Mouse (Mus musculus): ENCODE data around the gene Stac3. TPM values are rescaled to one million over a fixed set of nuclear protein-coding genes. Genes with fewer than 3 reads are reported as not detected.

The Stac3 gene
- polyA plus RNA-seq, 1 experiment from 2014 or later: 0.39 TPM

- peaks cover 27% of the 10 kb centered on the region for H3K36me3 ChIP-seq (ENCODE audit: control insufficient read depth, insufficient read depth, low read length)
- 91% methylated on average over 24 of the region's 26 CpGs for WGBS
- H3K4me2 ChIP-seq (replicated peaks; ENCODE audit: low read depth, low read length): no peak overlapping the region
- ATAC-seq (ENCODE audit: low FRiP score, low TSS enrichment): no peak
- no peaks in the 10 kb centered on the region for H3K9me3 ChIP-seq (ENCODE audit: control insufficient read depth, low read length)
- peaks cover 30% of the 10 kb centered on the region for H3K27me3 ChIP-seq (ENCODE audit: control insufficient read depth, insufficient read depth, low read length)
- H3K4me1 ChIP-seq (ENCODE audit: control insufficient read depth, insufficient read depth, low read length): peaks cover 33% of the 10 kb centered on the region
- H3K4me3 ChIP-seq (ENCODE audit: low read length): no peak overlapping the region
- H3K27ac ChIP-seq (ENCODE audit: low read depth, low read length): no peak overlapping the region
- no peak overlapping the region for H3K9ac ChIP-seq (ENCODE audit: low read depth, low read length)
Observed at GRCm38 (mm10) chr10:127519041-127519701, 17.7 kb downstream of the Stac3 start.

- no peak overlapping the region for H3K4me3 ChIP-seq (ENCODE audit: low read length)
- H3K9ac ChIP-seq (ENCODE audit: low read depth, low read length): no peak overlapping the region
- H3K4me2 ChIP-seq (replicated peaks; ENCODE audit: low read depth, low read length): peak overlapping the region; percentile 87; the same call in 1 of the 2 replicates
- H3K4me1 ChIP-seq (ENCODE audit: control insufficient read depth, insufficient read depth, low read length): peaks cover 33% of the 10 kb centered on the region
- H3K36me3 ChIP-seq (ENCODE audit: control insufficient read depth, insufficient read depth, low read length): peaks cover 27% of the 10 kb centered on the region
- H3K27me3 ChIP-seq (ENCODE audit: control insufficient read depth, insufficient read depth, low read length): peaks cover 30% of the 10 kb centered on the region
- no peak overlapping the region for H3K27ac ChIP-seq (ENCODE audit: low read depth, low read length)
- ATAC-seq (ENCODE audit: low FRiP score, low TSS enrichment): no peak
- 91% methylated on average over 37 of the region's 37 CpGs for WGBS
- no peaks in the 10 kb centered on the region for H3K9me3 ChIP-seq (ENCODE audit: control insufficient read depth, low read length)
Observed at GRCm38 (mm10) chr10:127519903-127520713, 18.6 kb downstream of the Stac3 start.

- Histone ChIP-seq H3K27ac (ENCODE audit: low read depth, low read length) (no peak overlapping the region), H3K36me3 (ENCODE audit: control insufficient read depth, insufficient read depth, low read length) (peaks cover 27% of the 10 kb centered on the region), H3K4me3 (ENCODE audit: low read length) (peak overlapping the region; percentile 55; the same call in 1 of the 2 replicates), H3K27me3 (ENCODE audit: control insufficient read depth, insufficient read depth, low read length) (peaks cover 30% of the 10 kb centered on the region), H3K4me1 (ENCODE audit: control insufficient read depth, insufficient read depth, low read length) (peaks cover 32% of the 10 kb centered on the region), H3K4me2 (replicated peaks; ENCODE audit: low read depth, low read length) (peak overlapping the region; percentile 87), H3K9ac (ENCODE audit: low read depth, low read length) (peak overlapping the region; percentile 62; the same call in 1 of the 2 replicates), H3K9me3 (ENCODE audit: control insufficient read depth, low read length) (no peaks in the 10 kb centered on the region)
- ATAC-seq (ENCODE audit: low FRiP score, low TSS enrichment): 0 out of 2 replicates have a peak, but pooled peaks have one; percentile 10
- 44% methylated on average over 20 of the region's 20 CpGs for WGBS
Observed at GRCm38 (mm10) chr10:127520714-127521357, 19.4 kb downstream of the Stac3 start.

GRCm38 (mm10) chr10:127521611-127522080, 20.2 kb downstream of the Stac3 start:
- Histone ChIP-seq H3K36me3 (ENCODE audit: control insufficient read depth, insufficient read depth, low read length) (peaks cover 27% of the 10 kb centered on the region), H3K9ac (ENCODE audit: low read depth, low read length) (peak overlapping the region; percentile 62), H3K9me3 (ENCODE audit: control insufficient read depth, low read length) (no peaks in the 10 kb centered on the region), H3K4me3 (ENCODE audit: low read length) (peak overlapping the region; percentile 55), H3K4me2 (replicated peaks; ENCODE audit: low read depth, low read length) (peak overlapping the region; percentile 87), H3K27ac (ENCODE audit: low read depth, low read length) (peak overlapping the region; percentile 13; the same call in 1 of the 2 replicates), H3K27me3 (ENCODE audit: control insufficient read depth, insufficient read depth, low read length) (peaks cover 35% of the 10 kb centered on the region), H3K4me1 (ENCODE audit: control insufficient read depth, insufficient read depth, low read length) (peaks cover 30% of the 10 kb centered on the region)
- ATAC-seq (ENCODE audit: low FRiP score, low TSS enrichment): 0 out of 2 replicates have a peak, but pooled peaks have one; percentile 1
- 10% methylated on average over 12 of the region's 12 CpGs for WGBS

- H3K4me1 ChIP-seq (ENCODE audit: control insufficient read depth, insufficient read depth, low read length): peaks cover 25% of the 10 kb centered on the region
- peak within 1 kb of the TSS; percentile 87 for H3K4me2 ChIP-seq (replicated peaks; ENCODE audit: low read depth, low read length)
- H3K27ac ChIP-seq (ENCODE audit: low read depth, low read length): peak within 1 kb of the TSS; percentile 13; the same call in 1 of the 2 replicates
- peaks cover 27% of the 10 kb centered on the region for H3K36me3 ChIP-seq (ENCODE audit: control insufficient read depth, insufficient read depth, low read length)
- no peaks in the 10 kb centered on the region for H3K9me3 ChIP-seq (ENCODE audit: control insufficient read depth, low read length)
- WGBS: 0% methylated on average over 21 of the region's 21 CpGs
- peaks cover 37% of the 10 kb centered on the region for H3K27me3 ChIP-seq (ENCODE audit: control insufficient read depth, insufficient read depth, low read length)
- H3K4me3 ChIP-seq (ENCODE audit: low read length): peak within 1 kb of the TSS; percentile 55
- ATAC-seq (ENCODE audit: low FRiP score, low TSS enrichment): peak; percentile 65; the same call in 1 of the 2 replicates
- H3K9ac ChIP-seq (ENCODE audit: low read depth, low read length): peak within 1 kb of the TSS; percentile 62
Observed at GRCm38 (mm10) chr10:127522088-127522581, 20.6 kb downstream of the Stac3 start, which contains the start of gene Shmt2. Gene Shmt2 (minus strand): TSS chr10:127522444.

GRCm38 (mm10) chr10:127524646-127525255, 23.3 kb downstream of the Stac3 start:
- peaks cover 6% of the 10 kb centered on the region; the same call in 1 of the 2 replicates for H3K36me3 ChIP-seq (ENCODE audit: control insufficient read depth, insufficient read depth, low read length)
- H3K4me2 ChIP-seq (replicated peaks; ENCODE audit: low read depth, low read length): no peak overlapping the region
- no peak for ATAC-seq (ENCODE audit: low FRiP score, low TSS enrichment)
- peaks cover 62% of the 10 kb centered on the region for H3K27me3 ChIP-seq (ENCODE audit: control insufficient read depth, insufficient read depth, low read length)
- no peak overlapping the region for H3K27ac ChIP-seq (ENCODE audit: low read depth, low read length)
- no peak overlapping the region for H3K4me3 ChIP-seq (ENCODE audit: low read length)
- 4% methylated on average over 22 of the region's 23 CpGs for WGBS
- H3K9ac ChIP-seq (ENCODE audit: low read depth, low read length): no peak overlapping the region
- peaks cover 25% of the 10 kb centered on the region for H3K4me1 ChIP-seq (ENCODE audit: control insufficient read depth, insufficient read depth, low read length)
- no peaks in the 10 kb centered on the region for H3K9me3 ChIP-seq (ENCODE audit: control insufficient read depth, low read length)

- Histone ChIP-seq H3K27ac (ENCODE audit: low read depth, low read length) (no peak overlapping the region), H3K9ac (ENCODE audit: low read depth, low read length) (no peak overlapping the region), H3K4me3 (ENCODE audit: low read length) (peak overlapping the region; percentile 25), H3K4me1 (ENCODE audit: control insufficient read depth, insufficient read depth, low read length) (peaks cover 19% of the 10 kb centered on the region), H3K9me3 (ENCODE audit: control insufficient read depth, low read length) (no peaks in the 10 kb centered on the region), H3K27me3 (ENCODE audit: control insufficient read depth, insufficient read depth, low read length) (peaks cover 75% of the 10 kb centered on the region), H3K4me2 (replicated peaks; ENCODE audit: low read depth, low read length) (peak overlapping the region; percentile 29; the same call in 1 of the 2 replicates), H3K36me3 (ENCODE audit: control insufficient read depth, insufficient read depth, low read length) (no peaks in the 10 kb centered on the region)
- ATAC-seq (ENCODE audit: low FRiP score, low TSS enrichment): no peak
- WGBS: under 1% methylated on average over 26 of the region's 26 CpGs
Observed at GRCm38 (mm10) chr10:127526048-127526447, 24.6 kb downstream of the Stac3 start.

- ATAC-seq (ENCODE audit: low FRiP score, low TSS enrichment): peak; percentile 46
- H3K4me3 ChIP-seq (ENCODE audit: low read length): peak overlapping the region; percentile 25
- no peaks in the 10 kb centered on the region for H3K9me3 ChIP-seq (ENCODE audit: control insufficient read depth, low read length)
- WGBS: 1% methylated on average over 26 of the region's 26 CpGs
- no peak overlapping the region for H3K27ac ChIP-seq (ENCODE audit: low read depth, low read length)
- H3K4me1 ChIP-seq (ENCODE audit: control insufficient read depth, insufficient read depth, low read length): peaks cover 16% of the 10 kb centered on the region
- no peak overlapping the region for H3K9ac ChIP-seq (ENCODE audit: low read depth, low read length)
- H3K36me3 ChIP-seq (ENCODE audit: control insufficient read depth, insufficient read depth, low read length): no peaks in the 10 kb centered on the region
- peaks cover 81% of the 10 kb centered on the region for H3K27me3 ChIP-seq (ENCODE audit: control insufficient read depth, insufficient read depth, low read length)
- H3K4me2 ChIP-seq (replicated peaks; ENCODE audit: low read depth, low read length): peak overlapping the region; percentile 29
Observed at GRCm38 (mm10) chr10:127526681-127527080, 25.2 kb downstream of the Stac3 start.
